Mouse (Mus musculus) midbrain, embryonic 16.5 days (tissue): ENCODE results near the gene Hsd17b2. TPM values are rescaled to one million over a fixed set of nuclear protein-coding genes. Genes with fewer than 3 reads are reported as not detected.

ENCODE experiments used
- ATAC-seq: fragments of 200-750 bp; cut with Nextera tagmentation; 2 replicates; pipeline ENCODE4 v1.8.0; 2017; ENCODE audit warnings: moderate TSS enrichment
- H3K27ac ChIP-seq: fragments of 300-500 bp; sonication (generic); 2 replicates; pipeline ENCODE4 v1.5.1; 2014; ENCODE audit warnings: mild to moderate bottlenecking, low read length, mixed read lengths
- H3K27me3 ChIP-seq: fragments of 300-500 bp; sonication (generic); 2 replicates; pipeline ENCODE4 v1.6.1; 2014; ENCODE audit warnings: low read depth, low read length, mixed read lengths; ENCODE audit not compliant: control insufficient read depth, insufficient read depth
- H3K36me3 ChIP-seq: fragments of 300-500 bp; sonication (generic); 2 replicates; pipeline ENCODE4 v1.6.1; 2014; ENCODE audit warnings: mild to moderate bottlenecking, low read length, moderate library complexity, mixed read lengths; ENCODE audit not compliant: control insufficient read depth, insufficient read depth
- H3K4me1 ChIP-seq: fragments of 300-500 bp; sonication (generic); 2 replicates; pipeline ENCODE4 v1.6.1; 2014; ENCODE audit warnings: mild to moderate bottlenecking, low read length, mixed read lengths; ENCODE audit not compliant: control insufficient read depth, insufficient read depth
- H3K4me2 ChIP-seq: fragments of 300-500 bp; sonication (generic); 2 replicates; pipeline ENCODE4 v1.6.1; 2014; ENCODE audit warnings: mild to moderate bottlenecking, low read length, mixed read lengths
- H3K4me3 ChIP-seq: fragments of 300-500 bp; sonication (generic); 2 replicates; pipeline ENCODE4 v1.5.1; 2014; ENCODE audit warnings: low read depth, mild to moderate bottlenecking, low read length, moderate library complexity, mixed read lengths
- H3K9ac ChIP-seq: fragments of 300-500 bp; sonication (generic); 2 replicates; pipeline ENCODE4 v1.6.1; 2014; ENCODE audit warnings: low read depth, low read length, mixed read lengths
- H3K9me3 ChIP-seq: fragments of 300-500 bp; sonication (generic); replicated peaks from 2 replicates; pipeline ENCODE4 v1.6.1; 2014; ENCODE audit warnings: mild to moderate bottlenecking, low read length, mixed read lengths; ENCODE audit not compliant: control insufficient read depth, poor library complexity, severe bottlenecking
- WGBS: fragments of 180-500 bp; shearing (Covaris S2); extraction: QIAGEN DNeasy Blood & Tissue Kit; methylation state at CpG from one replicate; pipeline ENCODE4 v1.1.7; 2014; 5-methylcytosine and 5-hydroxymethylcytosine counted together
- polyA plus RNA-seq: library from polyadenylated mRNA; unstranded; fragments of >200 nt; fragmentation: Nextera tagmentation; extraction: Ambion mirVana; gene quantifications from 2 replicates; pipeline ENCODE4 v1.2.1, GENCODE M21; 2015

The Hsd17b2 gene
- polyA plus RNA-seq, 1 experiment from 2014 or later, result 0.29 TPM

DNA sequence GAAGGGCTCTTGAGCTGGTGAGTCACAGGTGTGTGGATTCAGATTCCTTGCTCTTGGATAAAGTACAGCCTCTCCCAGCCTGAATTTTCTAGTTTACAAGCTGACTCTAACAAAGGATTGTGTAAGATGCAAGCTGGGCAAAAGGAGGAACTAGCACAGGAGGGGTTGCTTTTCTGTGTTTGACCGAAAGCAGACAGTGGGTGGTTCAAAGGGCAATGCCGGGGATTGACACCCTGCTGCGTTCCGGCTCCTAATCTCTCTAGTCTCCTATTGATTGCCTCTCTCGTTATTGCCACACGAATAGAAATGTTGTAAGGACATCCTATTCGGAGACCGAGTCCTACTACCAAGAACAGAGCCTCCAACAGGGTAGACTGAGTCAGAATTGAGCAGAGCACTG, 1.0 kb upstream of the Hsd17b2 start:
- H3K4me2 ChIP-seq, result no peak overlapping the region

GRCm38 (mm10) chr8:117701246-117701645, 458 bp upstream of the Hsd17b2 start:
- H3K27ac ChIP-seq, result no peak overlapping the region
- H3K4me2 ChIP-seq, result no peak overlapping the region
- H3K9me3 ChIP-seq, result no peaks in the 10 kb centered on the region
- H3K4me1 ChIP-seq, result no peaks in the 10 kb centered on the region
- ATAC-seq, result no peak
- H3K9ac ChIP-seq, result no peak overlapping the region
- no peaks in the 10 kb centered on the region for H3K27me3 ChIP-seq
- H3K4me3 ChIP-seq, result no peak overlapping the region
- no peaks in the 10 kb centered on the region for H3K36me3 ChIP-seq
- WGBS, result 90% methylated on average over 8 of the region's 8 CpGs

More for the DNA sequence above, 1.0 kb upstream of the Hsd17b2 start:
- WGBS, result 22% methylated on average over 8 of the region's 8 CpGs
- Histone ChIP-seq H3K36me3 (no peaks in the 10 kb centered on the region), H3K27ac (no peak overlapping the region), H3K9me3 (no peaks in the 10 kb centered on the region), H3K27me3 (no peaks in the 10 kb centered on the region), H3K9ac (no peak overlapping the region), H3K4me3 (no peak overlapping the region), H3K4me1 (no peaks in the 10 kb centered on the region)
- ATAC-seq, result no peak

DNA sequence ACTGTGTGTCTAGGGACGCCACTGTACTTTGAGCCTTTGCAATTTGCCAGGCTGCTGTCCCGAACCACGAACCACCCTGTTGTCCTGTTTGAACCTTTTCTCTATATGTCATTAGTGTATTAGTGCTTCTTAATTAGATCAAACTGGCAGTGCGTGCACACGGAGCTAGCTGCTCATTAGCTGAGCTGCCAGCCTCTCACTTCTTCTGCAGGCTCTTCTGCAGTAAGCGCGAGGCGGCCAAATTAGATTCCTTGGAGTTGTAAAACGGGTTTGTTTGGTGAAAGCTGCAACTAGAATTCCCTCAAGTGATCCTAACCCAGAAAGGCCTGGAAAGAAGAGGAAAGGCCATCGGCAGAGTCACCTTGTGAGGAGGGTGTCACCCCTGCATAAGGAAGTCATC, 997 bp downstream of the Hsd17b2 start:
- H3K4me3 ChIP-seq, result no peak overlapping the region
- H3K9me3 ChIP-seq, result no peaks in the 10 kb centered on the region
- H3K27me3 ChIP-seq, result no peaks in the 10 kb centered on the region
- no peak overlapping the region for H3K27ac ChIP-seq
- no peak overlapping the region for H3K9ac ChIP-seq
- H3K36me3 ChIP-seq, result no peaks in the 10 kb centered on the region
- no peaks in the 10 kb centered on the region for H3K4me1 ChIP-seq
- ATAC-seq, result no peak
- 53% methylated on average over 10 of the region's 10 CpGs for WGBS
- no peak overlapping the region for H3K4me2 ChIP-seq

DNA sequence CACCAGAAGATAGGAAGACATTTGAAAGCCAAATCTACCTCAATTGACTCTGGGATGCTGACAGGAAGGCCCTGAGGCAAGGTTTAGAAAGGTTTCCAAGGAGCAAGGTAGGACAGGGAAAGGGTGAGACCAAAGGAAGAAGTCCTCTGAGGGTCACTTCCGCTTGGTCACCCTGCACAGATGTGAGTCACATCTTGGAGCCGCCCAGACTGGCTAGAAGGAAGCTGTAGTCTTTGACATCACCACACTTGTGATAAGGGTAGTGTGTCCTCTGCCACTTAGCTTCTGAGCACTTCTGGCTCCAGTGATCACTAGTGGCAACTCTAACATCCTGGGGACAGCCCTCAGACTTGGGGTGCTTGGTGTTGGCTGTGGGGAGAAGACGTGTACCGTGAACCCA, 4.4 kb downstream of the Hsd17b2 start:
- WGBS, result 85% methylated on average over 4 of the region's 4 CpGs
- no peak overlapping the region for H3K9ac ChIP-seq
- no peak overlapping the region for H3K4me2 ChIP-seq
- no peaks in the 10 kb centered on the region for H3K27me3 ChIP-seq
- H3K4me1 ChIP-seq, result no peaks in the 10 kb centered on the region
- no peaks in the 10 kb centered on the region for H3K9me3 ChIP-seq
- no peak overlapping the region for H3K27ac ChIP-seq
- H3K4me3 ChIP-seq, result no peak overlapping the region
- no peaks in the 10 kb centered on the region for H3K36me3 ChIP-seq
- ATAC-seq, result no peak

DNA sequence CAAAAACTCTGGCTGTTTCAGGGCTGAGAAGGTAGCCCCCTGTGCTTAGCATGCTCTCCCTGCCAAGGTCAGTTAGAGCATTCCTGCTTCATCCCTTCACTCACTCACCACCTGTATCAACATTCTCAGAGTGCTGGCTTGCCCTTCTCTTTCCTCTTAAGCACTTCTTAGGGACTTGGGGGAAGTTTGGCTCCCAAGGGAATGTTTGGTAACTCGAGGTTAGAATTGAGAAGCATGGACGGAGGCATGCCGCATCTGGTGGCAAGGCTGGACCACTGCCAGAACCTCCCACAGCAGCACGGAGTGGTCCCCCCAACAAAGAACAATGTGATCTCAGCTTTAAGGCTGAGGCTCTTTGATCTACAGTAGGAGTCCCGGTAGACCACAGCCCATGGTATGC, 10.5 kb downstream of the Hsd17b2 start:
- WGBS, result 50% methylated on average over 5 of the region's 5 CpGs
- H3K4me1 ChIP-seq, result no peaks in the 10 kb centered on the region
- no peak overlapping the region for H3K4me3 ChIP-seq
- H3K27me3 ChIP-seq, result no peaks in the 10 kb centered on the region
- no peak overlapping the region for H3K4me2 ChIP-seq
- no peak overlapping the region for H3K27ac ChIP-seq
- no peak overlapping the region for H3K9ac ChIP-seq
- no peaks in the 10 kb centered on the region for H3K36me3 ChIP-seq
- no peaks in the 10 kb centered on the region; the same call in 1 of the 2 replicates for H3K9me3 ChIP-seq
- no peak for ATAC-seq

DNA sequence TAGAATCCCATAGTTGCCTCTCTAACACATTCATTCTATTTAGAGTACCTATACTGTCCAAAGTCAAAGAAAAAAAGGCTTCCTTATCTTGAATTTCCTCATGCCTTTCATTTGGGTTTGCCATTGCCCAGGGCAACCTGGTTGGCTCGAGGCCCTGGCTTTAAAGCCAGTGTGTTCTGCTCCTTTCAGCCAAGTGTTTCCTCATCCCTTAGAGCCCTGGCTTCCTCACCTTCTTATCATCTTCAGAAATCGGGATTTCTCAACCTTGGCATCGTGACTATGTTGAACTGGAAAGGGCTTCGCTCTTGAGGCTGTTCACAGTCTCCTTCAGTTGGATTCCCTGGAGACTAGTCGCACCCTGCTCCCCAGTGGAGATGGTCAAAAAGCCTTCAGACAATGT, 12.9 kb downstream of the Hsd17b2 start:
- H3K36me3 ChIP-seq, result no peaks in the 10 kb centered on the region
- H3K4me3 ChIP-seq, result no peak overlapping the region
- H3K9me3 ChIP-seq, result no peaks in the 10 kb centered on the region; the same call in 1 of the 2 replicates
- no peak overlapping the region for H3K4me2 ChIP-seq
- no peak overlapping the region for H3K27ac ChIP-seq
- 89% methylated on average over 5 of the region's 5 CpGs for WGBS
- H3K27me3 ChIP-seq, result no peaks in the 10 kb centered on the region
- H3K9ac ChIP-seq, result no peak overlapping the region
- H3K4me1 ChIP-seq, result no peaks in the 10 kb centered on the region
- no peak for ATAC-seq

GRCm38 (mm10) chr8:117715896-117716295, 14.2 kb downstream of the Hsd17b2 start:
- H3K27me3 ChIP-seq, result no peaks in the 10 kb centered on the region

DNA sequence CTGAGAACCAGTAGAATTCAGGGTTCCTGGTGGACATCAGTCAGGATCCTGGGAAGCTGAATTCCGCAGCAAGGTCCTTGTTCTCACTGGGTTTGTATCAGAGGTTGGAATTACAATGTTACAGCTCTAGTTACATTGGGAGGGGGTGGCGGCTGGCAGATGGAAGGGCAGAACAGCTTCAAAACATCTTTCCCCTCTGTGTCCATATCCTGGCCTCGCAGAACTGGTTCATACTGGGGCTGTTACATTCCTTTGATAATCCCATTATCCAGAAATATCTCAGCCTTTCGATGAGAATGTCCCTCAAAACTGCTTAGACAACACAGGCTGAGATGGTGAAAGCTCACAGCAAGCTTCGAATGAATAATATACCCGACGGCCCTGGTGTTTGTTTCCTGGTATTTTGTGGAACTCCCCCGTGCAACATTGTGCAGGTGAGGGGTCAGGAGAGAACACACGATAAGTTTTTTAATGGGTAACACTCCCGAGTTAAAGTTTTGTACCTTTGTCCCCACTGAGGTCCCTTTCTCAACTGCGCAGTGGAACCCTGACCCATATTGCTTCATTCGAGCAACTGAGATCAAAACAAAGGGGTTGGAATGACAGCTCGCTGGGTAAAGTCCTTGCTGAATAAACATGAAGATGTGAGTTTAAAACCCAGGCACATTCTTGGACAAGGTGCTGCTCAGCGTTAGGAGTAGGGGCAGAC, 16.6 kb downstream of the Hsd17b2 start:
- no peak overlapping the region for H3K9ac ChIP-seq
- ATAC-seq, result no peak
- no peaks in the 10 kb centered on the region for H3K36me3 ChIP-seq
- no peak overlapping the region for H3K4me3 ChIP-seq
- H3K27ac ChIP-seq, result no peak overlapping the region
- H3K4me2 ChIP-seq, result no peak overlapping the region
- no peaks in the 10 kb centered on the region for H3K4me1 ChIP-seq
- WGBS, result 71% methylated on average over 14 of the region's 14 CpGs
- no peaks in the 10 kb centered on the region for H3K27me3 ChIP-seq
- peaks cover 4% of the 10 kb centered on the region; the same call in 1 of the 2 replicates for H3K9me3 ChIP-seq

More at GRCm38 (mm10) chr8:117715896-117716295, 14.2 kb downstream of the Hsd17b2 start:
- Histone ChIP-seq H3K4me1 (no peaks in the 10 kb centered on the region), H3K9ac (no peak overlapping the region), H3K4me2 (no peak overlapping the region), H3K27ac (no peak overlapping the region), H3K9me3 (no peaks in the 10 kb centered on the region; the same call in 1 of the 2 replicates), H3K4me3 (no peak overlapping the region), H3K36me3 (no peaks in the 10 kb centered on the region)
- no peak for ATAC-seq
- 79% methylated on average over 5 of the region's 5 CpGs for WGBS

- H3K4me3 ChIP-seq, result no peak overlapping the region
- no peaks in the 10 kb centered on the region for H3K4me1 ChIP-seq
- no peaks in the 10 kb centered on the region for H3K36me3 ChIP-seq
- ATAC-seq, result no peak
- peaks cover 4% of the 10 kb centered on the region; the same call in 1 of the 2 replicates for H3K9me3 ChIP-seq
- no peak overlapping the region for H3K4me2 ChIP-seq
- H3K27me3 ChIP-seq, result no peaks in the 10 kb centered on the region
- 64% methylated on average over 7 of the region's 7 CpGs for WGBS
- no peak overlapping the region for H3K27ac ChIP-seq
- no peak overlapping the region for H3K9ac ChIP-seq
Observed at GRCm38 (mm10) chr8:117726467-117726866, 24.8 kb downstream of the Hsd17b2 start.
